Mouse (Mus musculus): ENCODE measurements around the gene Haao. TPM values are rescaled to one million over a fixed set of nuclear protein-coding genes. Genes with fewer than 3 reads are reported as not detected.
"Not testable (repeated sequence)": the region's sequence is repeated elsewhere in the genome, so short reads cannot be mapped to it uniquely, and the experiment has no call there.

Haao gene
- total and polyA plus RNA-seq, 2 experiments, result 626 to 835 TPM

DNA sequence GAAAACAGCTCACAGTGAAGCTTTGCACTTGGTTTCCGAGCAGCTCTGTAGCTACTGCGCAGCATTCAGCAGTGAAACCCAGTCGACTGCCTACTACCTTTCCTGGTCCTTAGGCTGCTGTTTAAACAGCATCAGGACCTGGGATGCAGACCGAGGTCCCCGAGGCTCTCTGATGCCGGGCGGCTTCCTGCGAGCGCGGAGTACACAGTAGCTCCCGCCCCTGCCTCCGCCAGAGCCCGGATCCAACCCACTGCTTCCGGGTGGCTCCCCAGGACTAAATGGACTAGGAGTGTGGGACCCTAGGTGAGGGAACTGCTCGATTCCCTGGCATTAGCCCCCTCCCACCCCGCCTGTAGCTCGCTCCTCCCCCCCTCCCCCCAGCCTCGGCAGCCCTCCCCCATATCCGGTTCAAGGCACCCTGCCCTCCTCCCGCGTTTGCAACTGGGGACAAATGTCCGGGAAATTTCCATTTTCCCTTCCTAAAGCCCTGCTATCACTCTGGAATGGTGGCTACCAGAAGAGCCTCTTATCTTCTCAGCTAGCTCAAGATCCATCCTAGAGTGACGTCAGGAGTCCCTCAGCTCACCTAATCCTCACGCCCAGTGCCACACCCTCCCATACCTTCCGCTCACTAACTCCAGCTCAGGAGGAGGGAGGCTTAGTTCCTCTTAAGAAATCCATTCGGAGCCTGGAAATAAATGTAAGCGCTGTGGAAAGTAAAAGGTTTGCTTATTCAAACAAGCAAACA lies 14.5 kb upstream of the Haao start:
- H3K27me3 ChIP-seq (ENCODE audit: control insufficient read depth, insufficient read depth, low read length), result no peaks in the 10 kb centered on the region
- no peaks in the 10 kb centered on the region for H3K79me2 ChIP-seq (ENCODE audit: control insufficient read depth, insufficient read depth, low read length)
- H3K27ac ChIP-seq (replicated peaks; ENCODE audit: insufficient read depth, low read depth, low read length), result peak overlapping the region; percentile 41
- H3K36me3 ChIP-seq (ENCODE audit: control insufficient read depth, insufficient read depth, low read length), result no peaks in the 10 kb centered on the region
- H3K4me3 ChIP-seq (ENCODE audit: insufficient read depth, low read depth, low read length), result peak overlapping the region; percentile 65
- peak overlapping the region; percentile 42 for H3K9ac ChIP-seq (ENCODE audit: low read depth, low read length)
- no peak for TF ChIP-seq CTCF (IDR thresholded peaks at IDR 0.05; ENCODE audit: low read depth, low read length)
- TF ChIP-seq POLR2A (IDR thresholded peaks at IDR 0.05; ENCODE audit: extremely low read depth, insufficient read depth, low read length), result no peak
- DNase-seq (ENCODE audit: extremely low read depth, low read depth, low spot score), result no peak
- no peaks in the 10 kb centered on the region for H3K4me1 ChIP-seq (ENCODE audit: control insufficient read depth, insufficient read depth, low read length)
- 1% methylated on average over 26 of the region's 27 CpGs for WGBS

DNA sequence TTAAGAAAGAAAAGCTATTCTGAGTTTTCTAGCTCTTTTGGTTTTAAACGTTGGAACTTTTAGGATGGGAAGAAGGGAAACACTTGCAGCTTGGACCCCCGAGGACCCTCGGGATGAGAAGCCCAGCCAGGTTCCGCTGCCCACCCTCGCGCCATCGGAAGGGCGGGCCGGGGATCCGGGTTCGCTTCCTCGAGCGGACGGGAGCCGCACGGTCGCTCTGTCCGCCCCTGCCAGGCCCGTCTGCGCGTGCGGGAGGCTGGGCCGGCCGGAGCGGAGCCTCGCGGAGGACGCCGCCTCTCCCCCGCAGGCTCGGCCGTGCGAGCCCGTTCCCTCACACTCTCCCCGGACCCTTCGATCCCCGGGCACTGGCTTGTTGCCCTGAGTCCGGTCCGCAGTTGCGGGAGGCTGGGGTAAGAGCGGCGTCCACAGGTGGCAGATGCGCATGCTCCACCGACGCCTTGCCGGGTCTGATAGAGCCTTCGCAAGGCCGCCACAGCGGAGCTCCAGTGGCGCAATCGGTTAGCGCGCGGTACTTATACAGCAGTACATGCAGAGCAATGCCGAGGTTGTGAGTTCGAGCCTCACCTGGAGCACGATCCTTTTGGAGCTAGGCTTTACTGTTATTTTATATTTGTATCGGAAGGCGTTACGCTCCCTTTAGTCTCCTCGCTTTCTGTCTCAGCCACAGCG lies 13.8 kb upstream of the Haao start:
- Histone ChIP-seq H3K9ac (ENCODE audit: low read depth, low read length) (peak overlapping the region; percentile 80), H3K4me1 (ENCODE audit: control insufficient read depth, insufficient read depth, low read length) (no peaks in the 10 kb centered on the region), H3K79me2 (ENCODE audit: control insufficient read depth, insufficient read depth, low read length) (no peaks in the 10 kb centered on the region), H3K27me3 (ENCODE audit: control insufficient read depth, insufficient read depth, low read length) (no peaks in the 10 kb centered on the region), H3K36me3 (ENCODE audit: control insufficient read depth, insufficient read depth, low read length) (no peaks in the 10 kb centered on the region), H3K4me3 (ENCODE audit: insufficient read depth, low read depth, low read length) (peak overlapping the region; percentile 65), H3K27ac (replicated peaks; ENCODE audit: insufficient read depth, low read depth, low read length) (peak overlapping the region; percentile 70)
- WGBS, result under 1% methylated on average over 62 of the region's 62 CpGs
- peak; percentile 94 for DNase-seq (ENCODE audit: extremely low read depth, low read depth, low spot score)
- no peak for TF ChIP-seq CTCF (IDR thresholded peaks at IDR 0.05; ENCODE audit: low read depth, low read length)
- TF ChIP-seq POLR2A (IDR thresholded peaks at IDR 0.05; ENCODE audit: extremely low read depth, insufficient read depth, low read length), result 0 out of 2 replicates have a peak, but pooled peaks have one; percentile 25

DNA sequence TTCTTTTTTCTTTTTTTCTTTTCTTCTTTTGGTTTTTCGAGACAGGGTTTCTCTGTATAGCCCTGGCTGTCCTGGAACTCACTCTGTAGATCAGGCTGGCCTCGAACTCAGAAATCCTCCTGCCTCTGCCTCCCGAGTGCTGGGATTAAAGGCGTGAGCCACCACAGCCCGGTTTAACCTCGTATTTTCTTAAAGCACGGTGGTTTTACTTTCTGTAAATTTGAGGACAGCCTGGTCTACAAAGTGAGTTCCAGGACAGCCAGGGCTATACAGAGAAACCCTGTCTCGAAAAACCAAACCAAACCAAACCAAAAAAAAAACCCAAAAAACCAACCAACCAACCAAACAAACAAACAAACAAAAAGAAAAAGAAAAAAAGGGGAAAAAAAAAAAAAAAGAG lies 13.2 kb upstream of the Haao start:
- not testable (repeated sequence) for H3K4me1 ChIP-seq (ENCODE audit: control insufficient read depth, insufficient read depth, low read length); H3K27ac ChIP-seq (replicated peaks; ENCODE audit: insufficient read depth, low read depth, low read length); H3K27me3 ChIP-seq (ENCODE audit: control insufficient read depth, insufficient read depth, low read length); H3K9ac ChIP-seq (ENCODE audit: low read depth, low read length); H3K36me3 ChIP-seq (ENCODE audit: control insufficient read depth, insufficient read depth, low read length); DNase-seq (ENCODE audit: extremely low read depth, low read depth, low spot score); H3K79me2 ChIP-seq (ENCODE audit: control insufficient read depth, insufficient read depth, low read length)
- 65% methylated on average over 8 of the region's 8 CpGs for WGBS
- H3K4me3 ChIP-seq (ENCODE audit: insufficient read depth, low read depth, low read length), result peak overlapping the region; percentile 65; the same call in 1 of the 2 replicates

- DNase-seq (ENCODE audit: extremely low read depth, low read depth, low spot score), result no peak
- Histone ChIP-seq H3K9ac (ENCODE audit: low read depth, low read length) (no peak overlapping the region), H3K79me2 (ENCODE audit: control insufficient read depth, insufficient read depth, low read length) (no peaks in the 10 kb centered on the region), H3K36me3 (ENCODE audit: control insufficient read depth, insufficient read depth, low read length) (no peaks in the 10 kb centered on the region), H3K4me3 (ENCODE audit: insufficient read depth, low read depth, low read length) (no peak overlapping the region), H3K27ac (replicated peaks; ENCODE audit: insufficient read depth, low read depth, low read length) (no peak overlapping the region), H3K27me3 (ENCODE audit: control insufficient read depth, insufficient read depth, low read length) (no peaks in the 10 kb centered on the region), H3K4me1 (ENCODE audit: control insufficient read depth, insufficient read depth, low read length) (no peaks in the 10 kb centered on the region)
- WGBS, result 87% methylated on average over 7 of the region's 7 CpGs
- TF ChIP-seq POLR2A (IDR thresholded peaks at IDR 0.05; ENCODE audit: extremely low read depth, insufficient read depth, low read length) (no peak), CTCF (IDR thresholded peaks at IDR 0.05; ENCODE audit: low read depth, low read length) (no peak)
These were observed 12.5 kb upstream of the Haao start for GRCm38 (mm10) chr17:83860224-83860623.

GRCm38 (mm10) chr17:83859639-83860038 lies 11.9 kb upstream of the Haao start:
- Histone ChIP-seq H3K4me1 (ENCODE audit: control insufficient read depth, insufficient read depth, low read length) (no peaks in the 10 kb centered on the region), H3K27ac (replicated peaks; ENCODE audit: insufficient read depth, low read depth, low read length) (no peak overlapping the region), H3K79me2 (ENCODE audit: control insufficient read depth, insufficient read depth, low read length) (no peaks in the 10 kb centered on the region), H3K4me3 (ENCODE audit: insufficient read depth, low read depth, low read length) (no peak overlapping the region), H3K36me3 (ENCODE audit: control insufficient read depth, insufficient read depth, low read length) (no peaks in the 10 kb centered on the region), H3K27me3 (ENCODE audit: control insufficient read depth, insufficient read depth, low read length) (no peaks in the 10 kb centered on the region), H3K9ac (ENCODE audit: low read depth, low read length) (no peak overlapping the region)
- DNase-seq (ENCODE audit: extremely low read depth, low read depth, low spot score), result no peak
- TF ChIP-seq POLR2A (IDR thresholded peaks at IDR 0.05; ENCODE audit: extremely low read depth, insufficient read depth, low read length) (no peak), CTCF (IDR thresholded peaks at IDR 0.05; ENCODE audit: low read depth, low read length) (no peak)
- WGBS, result 91% methylated on average over 4 of the region's 4 CpGs

- Histone ChIP-seq H3K4me1 (ENCODE audit: control insufficient read depth, insufficient read depth, low read length) (no peaks in the 10 kb centered on the region), H3K79me2 (ENCODE audit: control insufficient read depth, insufficient read depth, low read length) (no peaks in the 10 kb centered on the region), H3K27me3 (ENCODE audit: control insufficient read depth, insufficient read depth, low read length) (no peaks in the 10 kb centered on the region), H3K9ac (ENCODE audit: low read depth, low read length) (no peak overlapping the region), H3K27ac (replicated peaks; ENCODE audit: insufficient read depth, low read depth, low read length) (no peak overlapping the region), H3K4me3 (ENCODE audit: insufficient read depth, low read depth, low read length) (no peak overlapping the region), H3K36me3 (ENCODE audit: control insufficient read depth, insufficient read depth, low read length) (no peaks in the 10 kb centered on the region)
- no peak for TF ChIP-seq CTCF (IDR thresholded peaks at IDR 0.05; ENCODE audit: low read depth, low read length)
- no peak for DNase-seq (ENCODE audit: extremely low read depth, low read depth, low spot score)
- 85% methylated on average over 7 of the region's 7 CpGs for WGBS
These were observed 10.7 kb upstream of the Haao start for GRCm38 (mm10) chr17:83858413-83858812.
